Mouse (Mus musculus): ENCODE measurements around the gene Defb6. TPM values are rescaled to one million over a fixed set of nuclear protein-coding genes. Genes with fewer than 3 reads are reported as not detected.

The Defb6 gene
- not detected for total RNA-seq (2021)

GRCm38 (mm10) chr8:19225161-19225560 lies at the start of gene Defb6:
TSS of gene Defb6 (plus strand) at chr8:19225478.
- DNase-seq (ENCODE audit: low spot score in 2 of 2): no peak
- intact Hi-C loops (cut with DNase I): no loop called here

DNA sequence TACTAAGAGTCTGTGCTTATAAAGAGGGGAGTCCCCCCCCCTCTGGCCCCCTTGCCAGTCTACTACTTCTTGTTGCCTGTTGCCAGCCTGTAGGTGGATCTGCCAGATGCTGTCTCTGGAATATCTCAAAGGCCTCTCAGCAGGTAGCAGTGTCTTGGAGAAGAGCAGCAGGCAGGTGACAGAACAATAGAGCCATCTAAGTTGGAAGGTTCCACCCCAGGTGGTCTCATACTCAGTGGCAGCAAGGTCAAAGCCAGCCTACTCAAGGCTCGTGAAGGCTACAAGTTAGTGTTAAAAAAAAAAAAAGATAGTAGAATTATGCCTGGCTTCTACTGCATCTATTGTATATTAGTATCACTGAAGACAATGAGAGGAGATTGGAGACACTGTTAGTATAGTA lies 12.8 kb downstream of the Defb6 start:
- intact Hi-C loops (cut with DNase I): no loop called here
- no peak for DNase-seq (ENCODE audit: low spot score in 2 of 2)

- intact Hi-C loops (cut with DNase I): no loop called here
- no peak for DNase-seq (ENCODE audit: low spot score in 2 of 2)
These were observed 14.3 kb downstream of the Defb6 start, which contains the start of gene Defb46 for GRCm38 (mm10) chr8:19239616-19240015. TSS of gene Defb46 (plus strand) at chr8:19239916.

DNA sequence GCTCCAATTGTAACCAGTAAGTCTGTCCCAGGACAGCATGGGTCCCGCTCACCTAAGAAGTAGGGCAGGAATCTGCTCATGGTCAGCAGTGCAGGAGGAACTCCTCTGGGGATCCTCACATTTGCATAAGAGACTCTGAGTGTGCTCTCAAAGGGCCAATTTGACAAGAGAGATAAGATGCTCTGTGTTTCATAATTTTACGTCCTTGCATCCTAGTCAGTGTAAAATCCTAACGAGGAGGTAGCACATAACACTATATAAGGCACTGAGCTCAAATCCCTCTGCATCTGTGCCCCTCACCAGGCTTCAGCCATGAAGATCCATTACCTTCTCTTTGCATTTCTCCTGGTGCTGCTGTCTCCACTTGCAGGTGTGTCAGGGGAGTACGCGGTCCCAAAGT lies 22.0 kb downstream of the Defb6 start, which contains the start of gene Defb5:
TSS of gene Defb5 (plus strand) at position 301 of the 400 bp plus-strand sequence.
- DNase-seq (ENCODE audit: low spot score in 2 of 2): no peak
- intact Hi-C loops (cut with DNase I): no loop called here

DNA sequence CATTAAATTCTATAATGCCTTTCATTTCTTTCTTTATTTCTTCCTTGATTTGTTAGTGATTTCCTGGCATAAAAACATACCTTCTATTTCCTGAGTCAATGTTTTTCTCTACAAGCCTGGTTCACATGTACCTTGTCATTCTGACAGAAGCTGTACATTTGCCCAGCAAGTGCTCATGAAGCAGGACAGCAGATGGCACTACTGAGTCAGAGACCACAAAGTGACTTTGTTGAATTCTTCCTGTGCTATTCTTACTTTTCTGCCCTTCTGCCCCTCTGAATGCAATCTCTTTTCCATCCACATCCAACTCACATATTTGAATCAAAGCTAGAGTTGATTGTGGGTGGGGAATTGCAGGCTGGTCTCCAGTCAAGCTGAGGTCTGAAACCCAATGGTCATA lies 32.9 kb downstream of the Defb6 start:
- intact Hi-C loops (cut with DNase I): no loop called here
- DNase-seq (ENCODE audit: low spot score in 2 of 2): no peak

GRCm38 (mm10) chr8:19259667-19260066 lies 34.4 kb downstream of the Defb6 start:
- intact Hi-C loops (cut with DNase I): no loop called here
- DNase-seq (ENCODE audit: low spot score in 2 of 2): no peak

Other genes with a start within 250 kb of the Defb6 start
- gene Defb40, start 247.2 kb upstream of the Defb6 start, total RNA-seq (2021): not detected
- gene Defb37, start 234.4 kb upstream of the Defb6 start, total RNA-seq (2021): not detected
- not detected for gene Defb38, start 198.9 kb upstream of the Defb6 start, total RNA-seq (2021)
- gene Defb39, start 160.7 kb upstream of the Defb6 start, total RNA-seq (2021): not detected
- gene Defb12, start 110.6 kb upstream of the Defb6 start, total RNA-seq (2021): not detected
- not detected for gene Defb34, start 101.7 kb upstream of the Defb6 start, total RNA-seq (2021)
- not detected for gene Gm45826, start 84.7 kb upstream of the Defb6 start, total RNA-seq (2021)
- not detected for gene Defb14, start 31.1 kb upstream of the Defb6 start, total RNA-seq (2021)
- gene Defb4, start 26.8 kb upstream of the Defb6 start, total RNA-seq (2021): not detected
- not detected for gene Defb46, start 14.4 kb downstream of the Defb6 start, total RNA-seq (2021)
- gene Defb5, start 22.1 kb downstream of the Defb6 start, total RNA-seq (2021): not detected
- not detected for gene Defb3, start 67.9 kb downstream of the Defb6 start, total RNA-seq (2021)
- not detected for gene Defb8, start 222.1 kb downstream of the Defb6 start, total RNA-seq (2021)